Mouse (Mus musculus): Measurements from ENCODE around the gene Prdm16.

DNA sequence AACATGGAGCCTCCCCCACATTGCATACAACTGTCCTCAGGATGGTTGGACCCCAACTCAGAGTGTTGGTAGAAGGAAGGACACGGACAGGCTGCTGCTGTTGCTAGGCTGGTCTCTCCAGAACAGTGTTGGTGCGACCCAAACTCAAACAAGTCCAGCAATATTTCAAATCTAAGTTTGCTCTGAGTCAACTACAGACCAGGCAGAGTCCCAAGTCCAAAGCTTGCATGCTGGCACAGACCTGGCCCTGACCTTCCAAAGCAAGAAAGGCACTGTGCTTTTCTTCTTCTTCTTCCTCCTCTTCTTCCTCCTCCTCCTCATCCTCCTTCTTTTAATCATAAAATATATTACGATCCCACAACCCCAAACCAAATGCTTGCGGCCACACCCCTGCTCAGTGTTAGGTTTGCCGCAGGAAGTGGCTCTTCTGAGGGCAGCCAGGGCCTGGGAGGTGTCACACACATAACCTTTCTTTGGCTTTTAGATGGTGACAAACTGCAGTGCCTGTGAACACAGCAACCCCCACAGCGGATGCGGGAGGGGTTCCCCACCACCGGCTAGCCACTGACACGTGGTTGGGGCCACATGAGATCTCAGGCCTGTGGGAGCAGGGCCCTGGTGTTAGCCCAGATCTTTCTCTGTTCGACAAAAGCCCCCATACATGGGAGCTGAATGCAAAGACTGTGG, 260.6 kb downstream of the Prdm16 start:
- TF ChIP-seq ZC3H11A (IDR thresholded peaks at IDR 0.05; ENCODE audit: borderline replicate concordance, low read depth, low read length): no peak
- no peak for TF ChIP-seq MAFK (IDR thresholded peaks at IDR 0.05; ENCODE audit: insufficient read depth, low read depth, low read length)
- no peak for TF ChIP-seq ZNF384 (IDR thresholded peaks at IDR 0.05; ENCODE audit: low read depth, low read length)
- no peak for TF ChIP-seq CHD2 (IDR thresholded peaks at IDR 0.05; ENCODE audit: low read depth, low read length)
- TF ChIP-seq HCFC1 (IDR thresholded peaks at IDR 0.05; ENCODE audit: borderline replicate concordance, insufficient read depth, low read length): no peak
